Mouse (Mus musculus) lung, postnatal 36 days (tissue): ENCODE data around the gene Obp2b.
"Not testable (repeated sequence)": the region's sequence is repeated elsewhere in the genome, so short reads cannot be mapped to it uniquely, and the experiment has no call there.

Experiments
- DNase-seq: peaks from one replicate; pipeline ENCODE4 v3.0.0; 2022; ENCODE audit warnings: mixed read lengths

Obp2b gene

GRCm38 (mm10) chr2:25736709-25737108 is at the start of gene Obp2b:
Gene Obp2b, plus strand, starts transcription at chr2:25737009.
- DNase-seq = not testable (repeated sequence)

GRCm38 (mm10) chr2:25694605-25695004 is 42.2 kb upstream of the Obp2b start:
- peak; percentile 77 for DNase-seq

- no peak for DNase-seq
Observed at GRCm38 (mm10) chr2:25696951-25697350, 39.9 kb upstream of the Obp2b start.

GRCm38 (mm10) chr2:25698696-25699095 is 38.1 kb upstream of the Obp2b start:
- DNase-seq = no peak

- not testable (repeated sequence) for DNase-seq
Observed at GRCm38 (mm10) chr2:25699743-25700142, 37.1 kb upstream of the Obp2b start, which contains the start of gene Obp2a. Gene Obp2a, plus strand, starts transcription at chr2:25700043.

- DNase-seq = no peak
Observed at GRCm38 (mm10) chr2:25701001-25701400, 35.8 kb upstream of the Obp2b start.

- no peak for DNase-seq
Observed at GRCm38 (mm10) chr2:25703706-25704105, 33.1 kb upstream of the Obp2b start.

- peak; percentile 70 for DNase-seq
Observed at GRCm38 (mm10) chr2:25706643-25707481, 29.9 kb upstream of the Obp2b start, which contains the start of gene Bmyc. Gene Bmyc, plus strand, starts transcription at chr2:25706739.

GRCm38 (mm10) chr2:25708121-25708520 is 28.7 kb upstream of the Obp2b start:
- DNase-seq = peak; percentile 46

- not testable (repeated sequence) for DNase-seq
Observed at GRCm38 (mm10) chr2:25709056-25709455, 27.8 kb upstream of the Obp2b start.

- DNase-seq = not testable (repeated sequence)
Observed at GRCm38 (mm10) chr2:25709791-25710190, 27.0 kb upstream of the Obp2b start.

GRCm38 (mm10) chr2:25711641-25712040 is 25.2 kb upstream of the Obp2b start:
- not testable (repeated sequence) for DNase-seq

- DNase-seq = no peak
Observed at GRCm38 (mm10) chr2:25717222-25717621, 19.6 kb upstream of the Obp2b start.

GRCm38 (mm10) chr2:25733199-25733930 is 3.4 kb upstream of the Obp2b start:
- no peak for DNase-seq

- DNase-seq = no peak
Observed at GRCm38 (mm10) chr2:25741671-25742070, 4.9 kb downstream of the Obp2b start.

GRCm38 (mm10) chr2:25754201-25754600 is 17.4 kb downstream of the Obp2b start:
- DNase-seq = no peak

GRCm38 (mm10) chr2:25758064-25758625 is 21.3 kb downstream of the Obp2b start:
- DNase-seq = no peak

GRCm38 (mm10) chr2:25765269-25765668 is 28.5 kb downstream of the Obp2b start, which contains the start of gene Lcn3:
Gene Lcn3, plus strand, starts transcription at chr2:25765569.
- no peak for DNase-seq

GRCm38 (mm10) chr2:25767764-25768163 is 31.0 kb downstream of the Obp2b start:
- no peak for DNase-seq

- no peak for DNase-seq
Observed at GRCm38 (mm10) chr2:25773507-25773906, 36.7 kb downstream of the Obp2b start.

GRCm38 (mm10) chr2:25774640-25775039 is 37.8 kb downstream of the Obp2b start:
- DNase-seq = no peak

GRCm38 (mm10) chr2:25775991-25776390 is 39.2 kb downstream of the Obp2b start:
- DNase-seq = no peak

GRCm38 (mm10) chr2:25776717-25777116 is 39.9 kb downstream of the Obp2b start, which contains the start of gene Lcn11:
Gene Lcn11, plus strand, starts transcription at chr2:25777017.
- no peak for DNase-seq
